Mouse (Mus musculus): ENCODE measurements around the gene Hspbp1.

GRCm38 (mm10) chr7:4725169-4725568 lies 40.3 kb upstream of the Hspbp1 start, which contains the start of gene Tmem150b:
- TF ChIP-seq CTCF (IDR thresholded peaks at IDR 0.05), result no peak
- no peak for TF ChIP-seq EP300 (IDR thresholded peaks at IDR 0.05; ENCODE audit: insufficient read depth, low read depth, low read length)

Measured in heart, adult 2 months (tissue).